Mouse (Mus musculus) thymus, adult 2 months (tissue): ENCODE data around the gene Sel1l. TPM values are rescaled to one million over a fixed set of nuclear protein-coding genes. Genes with fewer than 3 reads are reported as not detected.

ENCODE experiments used
- DNase-seq: peaks from one replicate; pipeline ENCODE4 v3.0.0; 2021
- H3K27ac ChIP-seq: fragments of 200-500 bp; 2 replicates; pipeline ENCODE4 v1.5.1; 2012; ENCODE audit warnings: low read length, control low read depth; ENCODE audit not compliant: control insufficient read depth, insufficient read depth
- H3K27me3 ChIP-seq: fragments of 200-500 bp; 2 replicates; pipeline ENCODE4 v1.6.1; 2012; ENCODE audit warnings: mild to moderate bottlenecking, low read length, moderate library complexity, mixed read lengths; ENCODE audit not compliant: control insufficient read depth, insufficient read depth
- H3K36me3 ChIP-seq: fragments of 200-500 bp; 2 replicates; pipeline ENCODE4 v1.6.1; 2012; ENCODE audit warnings: mild to moderate bottlenecking, low read length, moderate library complexity; ENCODE audit not compliant: control insufficient read depth, insufficient read depth
- H3K4me1 ChIP-seq: fragments of 200-500 bp; replicated peaks from 2 replicates; pipeline ENCODE4 v1.6.1; 2012; ENCODE audit warnings: low read length; ENCODE audit not compliant: control insufficient read depth, insufficient read depth
- H3K4me3 ChIP-seq: fragments of 200-500 bp; 2 replicates; pipeline ENCODE4 v1.5.1; 2012; ENCODE audit warnings: mild to moderate bottlenecking, low read length, control low read depth, moderate library complexity; ENCODE audit not compliant: control insufficient read depth, insufficient read depth
- CTCF ChIP-seq: fragments of 200-500 bp; IDR thresholded peaks from 2 replicates; pipeline ENCODE4 v1.5.1; 2012; ENCODE audit warnings: mild to moderate bottlenecking, control low read depth, low read length, moderate library complexity, borderline replicate concordance; ENCODE audit not compliant: control insufficient read depth, poor library complexity, insufficient read depth; ENCODE audit errors: extremely low read depth
- POLR2A ChIP-seq: fragments of 200-500 bp; IDR thresholded peaks from 2 replicates; pipeline ENCODE4 v1.6.1; 2012; ENCODE audit warnings: mild to moderate bottlenecking, low read length, control low read depth, moderate library complexity; ENCODE audit not compliant: control insufficient read depth, poor library complexity, insufficient read depth; ENCODE audit errors: extremely low read depth
- WGBS: fragments of 180-500 bp; shearing (Covaris S2); methylation state at CpG from one replicate; pipeline ENCODE4 v1.1.7; 2018; 5-methylcytosine and 5-hydroxymethylcytosine counted together
- polyA plus RNA-seq: library from polyadenylated mRNA; depleted of rRNA; stranded (reverse); fragments of >200 nt; gene quantifications from 2 replicates; pipeline ENCODE4 v1.2.3, GENCODE M21; 2012

Sel1l gene
- polyA plus RNA-seq, 1 experiment, result 48.5 TPM

- WGBS, result 95% methylated on average over 11 of the region's 11 CpGs
- no peak for DNase-seq
- no peaks in the 10 kb centered on the region for H3K27me3 ChIP-seq
- H3K4me1 ChIP-seq, result no peaks in the 10 kb centered on the region
- no peaks in the 10 kb centered on the region for H3K36me3 ChIP-seq
- H3K27ac ChIP-seq, result no peak overlapping the region
- H3K4me3 ChIP-seq, result no peak overlapping the region
- no peak for TF ChIP-seq POLR2A
- no peak for TF ChIP-seq CTCF
These were observed 21.7 kb upstream of the Sel1l start for GRCm38 (mm10) chr12:91870671-91871070.

- TF ChIP-seq POLR2A (no peak), CTCF (no peak)
- WGBS, result 77% methylated on average over 4 of the region's 4 CpGs
These were observed 20.4 kb upstream of the Sel1l start for GRCm38 (mm10) chr12:91869352-91869751.

GRCm38 (mm10) chr12:91854330-91854729 is 5.4 kb upstream of the Sel1l start:
- Histone ChIP-seq H3K36me3 (no peaks in the 10 kb centered on the region), H3K27me3 (no peaks in the 10 kb centered on the region), H3K4me3 (no peak overlapping the region), H3K27ac (no peak overlapping the region), H3K4me1 (no peaks in the 10 kb centered on the region)
- WGBS, result 86% methylated on average over 8 of the region's 8 CpGs
- TF ChIP-seq CTCF (no peak), POLR2A (no peak)
- DNase-seq, result no peak

More at GRCm38 (mm10) chr12:91869352-91869751, 20.4 kb upstream of the Sel1l start:
- Histone ChIP-seq H3K4me1 (no peaks in the 10 kb centered on the region), H3K27ac (no peak overlapping the region), H3K4me3 (no peak overlapping the region), H3K36me3 (no peaks in the 10 kb centered on the region), H3K27me3 (no peaks in the 10 kb centered on the region)
- no peak for DNase-seq

- H3K36me3 ChIP-seq, result no peaks in the 10 kb centered on the region
- DNase-seq, result no peak
- H3K4me1 ChIP-seq, result peaks cover 3% of the 10 kb centered on the region
- no peak overlapping the region for H3K27ac ChIP-seq
- 3% methylated on average over 33 of the region's 33 CpGs for WGBS
- H3K4me3 ChIP-seq, result peak overlapping the region; percentile 76
- no peaks in the 10 kb centered on the region for H3K27me3 ChIP-seq
- no peak for TF ChIP-seq CTCF
- TF ChIP-seq POLR2A, result no peak
These were observed 438 bp downstream of the Sel1l start for GRCm38 (mm10) chr12:91848394-91849044.

- WGBS, result 96% methylated on average over 6 of the region's 6 CpGs
- H3K27ac ChIP-seq, result no peak overlapping the region
- H3K4me1 ChIP-seq, result peaks cover 3% of the 10 kb centered on the region
- H3K27me3 ChIP-seq, result no peaks in the 10 kb centered on the region
- peaks cover 11% of the 10 kb centered on the region for H3K36me3 ChIP-seq
- TF ChIP-seq POLR2A, result no peak
- TF ChIP-seq CTCF, result no peak
- H3K4me3 ChIP-seq, result no peak overlapping the region
- no peak for DNase-seq
These were observed 2.9 kb downstream of the Sel1l start for GRCm38 (mm10) chr12:91846038-91846437.

- 96% methylated on average over 9 of the region's 9 CpGs for WGBS
- H3K36me3 ChIP-seq, result peaks cover 18% of the 10 kb centered on the region
These were observed 3.6 kb downstream of the Sel1l start for GRCm38 (mm10) chr12:91845393-91845792.

GRCm38 (mm10) chr12:91844542-91844941 is 4.4 kb downstream of the Sel1l start:
- Histone ChIP-seq H3K27ac (no peak overlapping the region), H3K4me3 (no peak overlapping the region), H3K27me3 (no peaks in the 10 kb centered on the region), H3K36me3 (peaks cover 19% of the 10 kb centered on the region), H3K4me1 (peaks cover 3% of the 10 kb centered on the region)
- WGBS, result 81% methylated on average over 4 of the region's 4 CpGs
- TF ChIP-seq POLR2A, result no peak
- TF ChIP-seq CTCF, result no peak
- no peak for DNase-seq

More at GRCm38 (mm10) chr12:91845393-91845792, 3.6 kb downstream of the Sel1l start:
- no peak for DNase-seq
- peaks cover 3% of the 10 kb centered on the region for H3K4me1 ChIP-seq
- H3K27me3 ChIP-seq, result no peaks in the 10 kb centered on the region
- H3K4me3 ChIP-seq, result no peak overlapping the region
- no peak for TF ChIP-seq POLR2A
- TF ChIP-seq CTCF, result no peak
- no peak overlapping the region for H3K27ac ChIP-seq
